Mouse (Mus musculus) gastrocnemius, postnatal 4 days (tissue): ENCODE measurements around the gene Cacfd1. TPM values are rescaled to one million over a fixed set of nuclear protein-coding genes. Genes with fewer than 3 reads are reported as not detected.

Experiments
- DNase-seq, 2 experiments: peaks; one replicate each; pipeline ENCODE4 v3.0.0; 2021 to 2022; ENCODE audit warnings: low spot score in 2 of 2, mixed read lengths in 2 of 2
- total RNA-seq, 2 experiments: library from RNA; stranded (reverse); gene quantifications; 2 replicates each; pipeline ENCODE4 v1.2.3; 2021

Cacfd1 gene
- total RNA-seq, 2 experiments from 2014 or later: 34.8 to 38.5 TPM

GRCm38 (mm10) chr2:27026857-27027617 lies 17.3 kb downstream of the Cacfd1 start:
- no peak for DNase-seq

- DNase-seq: peak; percentile 78 to 84
These were observed 18.1 kb downstream of the Cacfd1 start, which contains the start of gene Slc2a6 for GRCm38 (mm10) chr2:27027618-27028436. Gene Slc2a6 (minus strand): TSS chr2:27027998.

GRCm38 (mm10) chr2:27028437-27029015 lies 18.8 kb downstream of the Cacfd1 start:
- DNase-seq: no peak

GRCm38 (mm10) chr2:27032361-27032760 lies 22.6 kb downstream of the Cacfd1 start:
- DNase-seq: no peak

GRCm38 (mm10) chr2:27036003-27036402 lies 26.3 kb downstream of the Cacfd1 start:
- no peak for DNase-seq

GRCm38 (mm10) chr2:27037008-27037407 lies 27.3 kb downstream of the Cacfd1 start:
- DNase-seq: no peak

- peak; percentile 69 to 71 for DNase-seq
These were observed 28.9 kb downstream of the Cacfd1 start for GRCm38 (mm10) chr2:27038596-27038995.

GRCm38 (mm10) chr2:27039286-27039685 lies 29.6 kb downstream of the Cacfd1 start:
- DNase-seq: no peak

- DNase-seq: no peak
These were observed 32.6 kb downstream of the Cacfd1 start for GRCm38 (mm10) chr2:27042131-27042844.

GRCm38 (mm10) chr2:27043461-27043860 lies 33.7 kb downstream of the Cacfd1 start:
- DNase-seq: peak; percentile 76 to 86

GRCm38 (mm10) chr2:27044166-27044565 lies 34.4 kb downstream of the Cacfd1 start:
- DNase-seq: no peak

- no peak for DNase-seq
These were observed 34.9 kb downstream of the Cacfd1 start for GRCm38 (mm10) chr2:27044641-27045040.

GRCm38 (mm10) chr2:27045979-27046770 lies 36.4 kb downstream of the Cacfd1 start:
- peak in 1 of 2 experiments; percentile 73 for DNase-seq

- no peak for DNase-seq
These were observed 39.7 kb downstream of the Cacfd1 start for GRCm38 (mm10) chr2:27049408-27049807.

GRCm38 (mm10) chr2:27058251-27058650 lies 48.5 kb downstream of the Cacfd1 start:
- DNase-seq: no peak

- peak in 1 of 2 experiments; percentile 10 for DNase-seq
These were observed 49.0 kb downstream of the Cacfd1 start for GRCm38 (mm10) chr2:27058751-27059150.

GRCm38 (mm10) chr2:27059187-27059586 lies 49.5 kb downstream of the Cacfd1 start:
- DNase-seq: peak in 1 of 2 experiments; percentile 6

GRCm38 (mm10) chr2:27067124-27067523 lies 57.4 kb downstream of the Cacfd1 start:
- no peak for DNase-seq

- DNase-seq: no peak
These were observed 58.3 kb downstream of the Cacfd1 start for GRCm38 (mm10) chr2:27067996-27068395.

- no peak for DNase-seq
These were observed 59.9 kb downstream of the Cacfd1 start for GRCm38 (mm10) chr2:27069646-27070045.
